Mouse (Mus musculus): Measurements from ENCODE around the gene Gpr27.

GRCm38 (mm10) chr6:99649307-99649706, 43.2 kb upstream of the Gpr27 start:
- TF ChIP-seq CTCF (IDR thresholded peaks at IDR 0.05; ENCODE audit: low read depth) (no peak), EP300 (IDR thresholded peaks at IDR 0.05; ENCODE audit: low read depth) (no peak)
